Mouse (Mus musculus): Measurements from ENCODE around the gene Gm45623. TPM values are rescaled to one million over a fixed set of nuclear protein-coding genes. Genes with fewer than 3 reads are reported as not detected.

The Gm45623 gene
- polyA plus RNA-seq, 1 experiment from 2014 or later: not detected

- no peak overlapping the region for H3K27ac ChIP-seq (replicated peaks in 1 of 2; ENCODE audit: control insufficient read depth in 1 of 2, insufficient read depth in 1 of 2, low read depth in 2 of 2, low read length in 2 of 2)
- H3K9me3 ChIP-seq (ENCODE audit: control insufficient read depth, low read length): no peaks in the 10 kb centered on the region
- H3K4me3 ChIP-seq (ENCODE audit: control insufficient read depth in 1 of 2, insufficient read depth in 1 of 2, low read depth in 1 of 2, low read length in 2 of 2): no peak overlapping the region
- ATAC-seq (ENCODE audit: insufficient number of reproducible peaks, insufficient read depth, low FRiP score, low read depth): no peak
- H3K4me2 ChIP-seq (ENCODE audit: low read length): no peak overlapping the region
- H3K9ac ChIP-seq (ENCODE audit: low read length): no peak overlapping the region
- WGBS: 82% methylated on average over 6 of the region's 6 CpGs
- peaks cover 60% of the 10 kb centered on the region for H3K36me3 ChIP-seq (ENCODE audit: control insufficient read depth, insufficient read depth, low read length)
- no peaks in the 10 kb centered on the region for H3K4me1 ChIP-seq (ENCODE audit: control insufficient read depth in 2 of 2, insufficient read depth in 2 of 2, low read length in 2 of 2)
- no peaks in the 10 kb centered on the region for H3K27me3 ChIP-seq (ENCODE audit: control insufficient read depth, insufficient read depth, low read length)
Observed at GRCm38 (mm10) chr13:56740496-56740895, 13.1 kb downstream of the Gm45623 start.

- H3K9me3 ChIP-seq (ENCODE audit: control insufficient read depth, low read length): no peaks in the 10 kb centered on the region
- H3K9ac ChIP-seq (ENCODE audit: low read length): no peak overlapping the region
- H3K4me1 ChIP-seq (ENCODE audit: control insufficient read depth in 2 of 2, insufficient read depth in 2 of 2, low read length in 2 of 2): no peaks in the 10 kb centered on the region
- ATAC-seq (ENCODE audit: insufficient number of reproducible peaks, insufficient read depth, low FRiP score, low read depth): 0 out of 2 replicates have a peak, but pooled peaks have one; percentile 26
- no peak overlapping the region for H3K4me2 ChIP-seq (ENCODE audit: low read length)
- H3K27ac ChIP-seq (replicated peaks in 1 of 2; ENCODE audit: control insufficient read depth in 1 of 2, insufficient read depth in 1 of 2, low read depth in 2 of 2, low read length in 2 of 2): no peak overlapping the region
- WGBS: 93% methylated on average over 5 of the region's 5 CpGs
- H3K36me3 ChIP-seq (ENCODE audit: control insufficient read depth, insufficient read depth, low read length): peaks cover 62% of the 10 kb centered on the region
- no peaks in the 10 kb centered on the region for H3K27me3 ChIP-seq (ENCODE audit: control insufficient read depth, insufficient read depth, low read length)
- no peak overlapping the region for H3K4me3 ChIP-seq (ENCODE audit: control insufficient read depth in 1 of 2, insufficient read depth in 1 of 2, low read depth in 1 of 2, low read length in 2 of 2)
Observed at GRCm38 (mm10) chr13:56739556-56739955, 14.1 kb downstream of the Gm45623 start.

GRCm38 (mm10) chr13:56735212-56735875 lies 18.3 kb downstream of the Gm45623 start:
- Histone ChIP-seq H3K4me2 (ENCODE audit: low read length) (no peak overlapping the region), H3K9ac (ENCODE audit: low read length) (no peak overlapping the region), H3K27me3 (ENCODE audit: control insufficient read depth, insufficient read depth, low read length) (no peaks in the 10 kb centered on the region), H3K9me3 (ENCODE audit: control insufficient read depth, low read length) (no peaks in the 10 kb centered on the region), H3K4me1 (ENCODE audit: control insufficient read depth in 2 of 2, insufficient read depth in 2 of 2, low read length in 2 of 2) (peaks cover 4 to 12% of the 10 kb centered on the region in 2 experiments; a peak in 2 of 4 replicates), H3K4me3 (ENCODE audit: control insufficient read depth in 1 of 2, insufficient read depth in 1 of 2, low read depth in 1 of 2, low read length in 2 of 2) (no peak overlapping the region), H3K36me3 (ENCODE audit: control insufficient read depth, insufficient read depth, low read length) (peaks cover 82% of the 10 kb centered on the region), H3K27ac (replicated peaks in 1 of 2; ENCODE audit: control insufficient read depth in 1 of 2, insufficient read depth in 1 of 2, low read depth in 2 of 2, low read length in 2 of 2) (no peak overlapping the region)
- 35% methylated on average over 6 of the region's 6 CpGs for WGBS
- no peak for ATAC-seq (ENCODE audit: insufficient number of reproducible peaks, insufficient read depth, low FRiP score, low read depth)

- no peak for ATAC-seq (ENCODE audit: insufficient number of reproducible peaks, insufficient read depth, low FRiP score, low read depth)
- Histone ChIP-seq H3K27me3 (ENCODE audit: control insufficient read depth, insufficient read depth, low read length) (no peaks in the 10 kb centered on the region), H3K4me3 (ENCODE audit: control insufficient read depth in 1 of 2, insufficient read depth in 1 of 2, low read depth in 1 of 2, low read length in 2 of 2) (no peak overlapping the region), H3K4me1 (ENCODE audit: control insufficient read depth in 2 of 2, insufficient read depth in 2 of 2, low read length in 2 of 2) (peaks cover 4 to 12% of the 10 kb centered on the region in 2 experiments; a peak in 2 of 4 replicates), H3K9ac (ENCODE audit: low read length) (no peak overlapping the region), H3K36me3 (ENCODE audit: control insufficient read depth, insufficient read depth, low read length) (peaks cover 82% of the 10 kb centered on the region), H3K4me2 (ENCODE audit: low read length) (no peak overlapping the region), H3K9me3 (ENCODE audit: control insufficient read depth, low read length) (no peaks in the 10 kb centered on the region), H3K27ac (replicated peaks in 1 of 2; ENCODE audit: control insufficient read depth in 1 of 2, insufficient read depth in 1 of 2, low read depth in 2 of 2, low read length in 2 of 2) (no peak overlapping the region)
- 64% methylated on average over 4 of the region's 4 CpGs for WGBS
Observed at GRCm38 (mm10) chr13:56734617-56735016, 19.0 kb downstream of the Gm45623 start.

GRCm38 (mm10) chr13:56729046-56729445 lies 24.6 kb downstream of the Gm45623 start:
- Histone ChIP-seq H3K27me3 (ENCODE audit: control insufficient read depth, insufficient read depth, low read length) (no peaks in the 10 kb centered on the region), H3K36me3 (ENCODE audit: control insufficient read depth, insufficient read depth, low read length) (peaks cover 96% of the 10 kb centered on the region)
- 96% methylated on average over 7 of the region's 7 CpGs for WGBS

GRCm38 (mm10) chr13:56726551-56726950 lies 27.1 kb downstream of the Gm45623 start:
- H3K27me3 ChIP-seq (ENCODE audit: control insufficient read depth, insufficient read depth, low read length): no peaks in the 10 kb centered on the region
- no peak overlapping the region for H3K4me3 ChIP-seq (ENCODE audit: control insufficient read depth in 1 of 2, insufficient read depth in 1 of 2, low read depth in 1 of 2, low read length in 2 of 2)
- no peak overlapping the region for H3K9ac ChIP-seq (ENCODE audit: low read length)
- no peak overlapping the region for H3K4me2 ChIP-seq (ENCODE audit: low read length)
- H3K36me3 ChIP-seq (ENCODE audit: control insufficient read depth, insufficient read depth, low read length): peaks cover 81% of the 10 kb centered on the region
- 94% methylated on average over 4 of the region's 4 CpGs for WGBS
- no peak for ATAC-seq (ENCODE audit: insufficient number of reproducible peaks, insufficient read depth, low FRiP score, low read depth)
- H3K27ac ChIP-seq (replicated peaks in 1 of 2; ENCODE audit: control insufficient read depth in 1 of 2, insufficient read depth in 1 of 2, low read depth in 2 of 2, low read length in 2 of 2): no peak overlapping the region
- no peaks in the 10 kb centered on the region for H3K9me3 ChIP-seq (ENCODE audit: control insufficient read depth, low read length)
- peaks cover 2 to 7% of the 10 kb centered on the region in 2 experiments; a peak in 2 of 4 replicates for H3K4me1 ChIP-seq (ENCODE audit: control insufficient read depth in 2 of 2, insufficient read depth in 2 of 2, low read length in 2 of 2)

More at GRCm38 (mm10) chr13:56729046-56729445, 24.6 kb downstream of the Gm45623 start:
- no peak overlapping the region for H3K4me2 ChIP-seq (ENCODE audit: low read length)
- ATAC-seq (ENCODE audit: insufficient number of reproducible peaks, insufficient read depth, low FRiP score, low read depth): no peak
- H3K9ac ChIP-seq (ENCODE audit: low read length): no peak overlapping the region
- no peak overlapping the region for H3K27ac ChIP-seq (replicated peaks in 1 of 2; ENCODE audit: control insufficient read depth in 1 of 2, insufficient read depth in 1 of 2, low read depth in 2 of 2, low read length in 2 of 2)
- peaks cover 4 to 12% of the 10 kb centered on the region in 2 experiments; a peak in 2 of 4 replicates for H3K4me1 ChIP-seq (ENCODE audit: control insufficient read depth in 2 of 2, insufficient read depth in 2 of 2, low read length in 2 of 2)
- no peaks in the 10 kb centered on the region for H3K9me3 ChIP-seq (ENCODE audit: control insufficient read depth, low read length)
- H3K4me3 ChIP-seq (ENCODE audit: control insufficient read depth in 1 of 2, insufficient read depth in 1 of 2, low read depth in 1 of 2, low read length in 2 of 2): no peak overlapping the region

GRCm38 (mm10) chr13:56712221-56712620 lies 41.4 kb downstream of the Gm45623 start:
- Histone ChIP-seq H3K4me3 (ENCODE audit: control insufficient read depth in 1 of 2, insufficient read depth in 1 of 2, low read depth in 1 of 2, low read length in 2 of 2) (no peak overlapping the region), H3K4me1 (ENCODE audit: control insufficient read depth in 2 of 2, insufficient read depth in 2 of 2, low read length in 2 of 2) (peaks cover 6 to 23% of the 10 kb centered on the region in 2 experiments), H3K9ac (ENCODE audit: low read length) (no peak overlapping the region), H3K36me3 (ENCODE audit: control insufficient read depth, insufficient read depth, low read length) (peaks cover 16% of the 10 kb centered on the region), H3K4me2 (ENCODE audit: low read length) (no peak overlapping the region), H3K27ac (replicated peaks in 1 of 2; ENCODE audit: control insufficient read depth in 1 of 2, insufficient read depth in 1 of 2, low read depth in 2 of 2, low read length in 2 of 2) (no peak overlapping the region), H3K27me3 (ENCODE audit: control insufficient read depth, insufficient read depth, low read length) (no peaks in the 10 kb centered on the region), H3K9me3 (ENCODE audit: control insufficient read depth, low read length) (no peaks in the 10 kb centered on the region)
- ATAC-seq (ENCODE audit: insufficient number of reproducible peaks, insufficient read depth, low FRiP score, low read depth): no peak
- 99% methylated on average over 2 of the region's 2 CpGs for WGBS

- Histone ChIP-seq H3K36me3 (ENCODE audit: control insufficient read depth, insufficient read depth, low read length) (peaks cover 27% of the 10 kb centered on the region), H3K4me1 (ENCODE audit: control insufficient read depth in 2 of 2, insufficient read depth in 2 of 2, low read length in 2 of 2) (peaks cover 6 to 37% of the 10 kb centered on the region in 2 experiments), H3K27me3 (ENCODE audit: control insufficient read depth, insufficient read depth, low read length) (no peaks in the 10 kb centered on the region), H3K4me3 (ENCODE audit: control insufficient read depth in 1 of 2, insufficient read depth in 1 of 2, low read depth in 1 of 2, low read length in 2 of 2) (no peak overlapping the region), H3K9me3 (ENCODE audit: control insufficient read depth, low read length) (no peaks in the 10 kb centered on the region), H3K4me2 (ENCODE audit: low read length) (no peak overlapping the region), H3K9ac (ENCODE audit: low read length) (peak overlapping the region; percentile 21; the same call in 1 of the 2 replicates), H3K27ac (replicated peaks in 1 of 2; ENCODE audit: control insufficient read depth in 1 of 2, insufficient read depth in 1 of 2, low read depth in 2 of 2, low read length in 2 of 2) (no peak overlapping the region)
- 30% methylated on average over 2 of the region's 2 CpGs for WGBS
- no peak for ATAC-seq (ENCODE audit: insufficient number of reproducible peaks, insufficient read depth, low FRiP score, low read depth)
Observed at GRCm38 (mm10) chr13:56710620-56711019, 43.0 kb downstream of the Gm45623 start.

Data from heart, embryonic 14.5 days (tissue).